In genomic region chr4:13469097-13469833, GRCm38 (mm10) we compare ENCODE assay signal across 15 mouse cellular contexts.
DNase-seq lines count a peak whose midpoint lies in the region; ATAC-seq lines count a peak whose summit lies in the region.
"Had no signal": no experiment of that assay in that cellular context is flagged by ENCODE, and none has a peak within 500 bp of the region (broad histone marks: within the 10 kb centered on the region; RNA-seq: fewer than 3 reads in every experiment).

No protein-coding gene starts in this region.

- DNase-seq in kidney, adult 9 months = no peak
- peak; percentile 61 for DNase-seq in 3T3-L1 (ENCODE audit: low read depth, low spot score)
- DNase-seq in embryo, embryonic 10.5 days (ENCODE audit: low spot score) = peak; percentile 64
- peak; percentile 39 for DNase-seq in limb, embryonic 10.5 days (ENCODE audit: low spot score)
- no peak for DNase-seq in cerebellum, postnatal 36 days
- DNase-seq in right cerebral cortex, postnatal 25 days = no peak
- DNase-seq: adrenal gland, adult 2 months; heart, adult 2 months; kidney, adult 2 months; layer of hippocampus, postnatal 36 days; lung, postnatal 14 days had no signal

- no peaks in the 10 kb centered on the region for H3K36me3 ChIP-seq in kidney, embryonic 14.5 days (ENCODE audit: control insufficient read depth, insufficient read depth, low read length)
- no peaks in the 10 kb centered on the region for H3K36me3 ChIP-seq in limb, embryonic 10.5 days
- H3K36me3 ChIP-seq: liver, embryonic 12.5 days had no signal

- 0 out of 2 replicates have a peak, but pooled peaks cover 9% of the 10 kb centered on the region for H3K4me1 ChIP-seq in kidney, embryonic 14.5 days (ENCODE audit: control insufficient read depth, insufficient read depth, low read length)
- peaks cover 69% of the 10 kb centered on the region for H3K4me1 ChIP-seq in limb, embryonic 10.5 days
- H3K4me1 ChIP-seq: liver, embryonic 12.5 days had no signal

- no peaks in the 10 kb centered on the region for H3K9me3 ChIP-seq in kidney, embryonic 14.5 days (ENCODE audit: control insufficient read depth, low read length)
- H3K9me3 ChIP-seq in limb, embryonic 10.5 days (replicated peaks) = no peaks in the 10 kb centered on the region
- H3K9me3 ChIP-seq: liver, embryonic 12.5 days had no signal

- no peaks in the 10 kb centered on the region for H3K27me3 ChIP-seq in kidney, embryonic 14.5 days (ENCODE audit: control insufficient read depth, insufficient read depth, low read length)
- no peaks in the 10 kb centered on the region for H3K27me3 ChIP-seq in limb, embryonic 10.5 days (ENCODE audit: low read depth, poor library complexity, severe bottlenecking)
- H3K27me3 ChIP-seq: liver, embryonic 12.5 days; Patski had no signal

- H3K27ac ChIP-seq in kidney, embryonic 14.5 days (ENCODE audit: low read depth, low read length) = no peak overlapping the region
- peak overlapping the region; percentile 73 for H3K27ac ChIP-seq in limb, embryonic 10.5 days
- H3K27ac ChIP-seq: heart, adult 2 months; liver, embryonic 12.5 days had no signal

- H3K4me2 ChIP-seq in kidney, embryonic 14.5 days (replicated peaks; ENCODE audit: low read depth, low read length) = no peak overlapping the region
- H3K4me2 ChIP-seq: liver, embryonic 12.5 days had no signal

- 32% methylated on average over 8 of the region's 8 CpGs for WGBS in kidney, embryonic 14.5 days
- 24% methylated on average over 8 of the region's 8 CpGs for WGBS in limb, embryonic 10.5 days

- peak; percentile 57; the same call in 1 of the 2 replicates for ATAC-seq in kidney, embryonic 14.5 days (ENCODE audit: low FRiP score, low TSS enrichment)
- ATAC-seq: CD4-positive, CD25-positive, alpha-beta regulatory T cell, adult 4 months; liver, embryonic 12.5 days; Patski had no signal

- no peak overlapping the region for H3K9ac ChIP-seq in kidney, embryonic 14.5 days (ENCODE audit: low read depth, low read length)
- H3K9ac ChIP-seq: liver, embryonic 12.5 days had no signal

- H3K4me3 ChIP-seq in kidney, embryonic 14.5 days (ENCODE audit: low read length) = no peak overlapping the region
- no peak overlapping the region for H3K4me3 ChIP-seq in limb, embryonic 10.5 days
- H3K4me3 ChIP-seq: heart, adult 2 months; liver, embryonic 12.5 days had no signal

Comparison
In these comparisons a context has a peak if more than half of its experiments do, and no peak if none do; other contexts are left out.
1. DNase-seq: peak in 3T3-L1 (single experiment), embryo, embryonic 10.5 days (single experiment) and limb, embryonic 10.5 days (single experiment); none in kidney, adult 9 months (single experiment), cerebellum, postnatal 36 days (0 of 2) and right cerebral cortex, postnatal 25 days (single experiment).